Mouse (Mus musculus) heart, postnatal 14 days (tissue): ENCODE results near the gene Ltbp1. TPM values are rescaled to one million over a fixed set of nuclear protein-coding genes. Genes with fewer than 3 reads are reported as not detected.

Source experiments
- DNase-seq, 2 experiments: peaks; one replicate each; pipeline ENCODE4 v3.0.0; 2021 to 2022
- intact Hi-C: fragments of 180-260 bp; cut with DNase I; formaldehyde crosslinking; loops from one replicate; pipeline ENCODE4 v1.15.1; 2025
- total RNA-seq, 2 experiments: library from RNA; stranded (reverse); gene quantifications; 2 replicates each; pipeline ENCODE4 v1.2.3; 2021

Ltbp1 gene
- total RNA-seq, 2 experiments from 2014 or later = 53.0 to 53.6 TPM

DNA sequence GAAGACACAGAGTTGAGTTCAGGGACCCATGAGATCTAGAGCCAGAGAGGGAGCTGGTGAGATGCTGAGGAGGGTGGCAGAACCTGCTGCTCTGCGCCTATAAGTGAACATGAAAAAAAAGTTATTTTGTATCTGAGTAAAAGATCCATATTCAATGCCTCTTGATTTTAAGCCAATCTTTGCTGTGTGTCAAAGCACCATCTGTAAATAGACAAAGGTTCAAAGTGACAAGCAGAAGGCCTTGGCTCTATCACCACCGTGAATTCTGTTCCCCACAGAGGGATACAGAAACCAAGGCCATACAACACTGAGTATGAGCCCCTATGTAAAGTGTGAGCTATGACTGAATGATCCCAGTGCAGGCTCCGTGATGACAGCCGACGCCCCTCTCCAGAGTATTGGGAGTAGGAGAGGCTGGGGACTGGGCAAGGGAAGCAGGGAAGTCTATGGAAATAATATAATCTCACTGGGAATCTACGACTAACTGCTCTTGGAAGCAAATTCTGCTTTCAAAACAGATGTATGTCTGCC is 326.1 kb downstream of the Ltbp1 start:
- intact Hi-C loops = no loop called here
- no peak for DNase-seq

DNA sequence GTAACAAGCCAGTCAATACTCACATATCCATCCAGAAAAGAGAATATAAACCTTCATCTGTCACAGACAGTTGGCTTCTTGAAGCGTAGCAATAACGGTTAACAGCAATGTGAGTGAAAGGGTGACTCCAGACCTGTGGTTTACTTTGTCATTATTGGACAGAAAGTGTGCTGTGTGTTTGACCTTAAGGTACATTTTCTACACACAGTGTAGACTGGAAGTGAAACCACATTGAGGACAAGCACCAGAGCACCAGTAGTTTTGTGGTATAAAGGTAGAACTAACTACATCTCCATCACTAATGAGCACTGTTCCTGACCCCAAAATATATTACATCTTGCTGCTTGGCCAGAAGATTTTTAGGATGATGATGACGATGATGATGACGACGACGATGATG is 326.9 kb downstream of the Ltbp1 start:
- no peak for DNase-seq
- intact Hi-C loops = no loop called here

DNA sequence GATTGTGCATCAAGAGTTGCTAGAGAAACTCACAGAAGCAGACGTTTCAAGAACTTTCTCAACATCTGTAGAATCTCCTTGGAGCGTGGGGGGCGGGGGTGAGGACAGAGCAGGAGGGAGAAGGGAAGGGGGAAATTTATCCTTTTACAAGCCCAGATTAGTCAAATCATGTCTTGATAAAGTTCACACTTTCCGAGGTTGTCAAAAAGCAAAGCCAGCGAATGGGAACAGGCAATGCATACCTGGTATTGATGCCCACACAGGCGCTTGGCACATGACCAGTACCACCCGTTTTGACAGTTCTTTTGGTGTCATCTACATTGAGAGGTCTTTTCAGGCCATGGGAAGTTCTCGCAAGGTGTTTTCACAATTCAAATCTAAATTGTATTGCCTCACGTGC is 327.6 kb downstream of the Ltbp1 start:
- DNase-seq = no peak
- intact Hi-C loops = no loop called here

DNA sequence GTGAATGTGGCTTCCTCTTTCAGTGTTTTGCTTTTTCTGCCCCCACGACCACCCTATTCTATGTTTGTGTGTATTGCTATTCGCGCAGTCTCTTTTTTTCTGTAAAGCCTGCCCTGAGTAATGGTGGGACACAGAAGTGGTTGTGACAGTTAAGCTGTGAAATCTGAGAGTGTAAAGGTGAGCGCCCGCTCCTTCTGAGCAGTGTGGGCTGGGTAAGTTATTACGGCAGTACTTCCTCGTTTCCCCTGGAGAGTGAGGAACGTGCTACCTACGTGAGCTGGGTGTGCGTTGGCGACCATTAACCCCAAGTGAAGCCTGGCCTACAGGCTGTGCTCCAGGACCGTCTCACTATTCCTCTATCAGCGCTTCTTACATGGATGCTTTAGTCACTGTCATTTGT is 328.4 kb downstream of the Ltbp1 start:
- intact Hi-C loops = no loop called here
- DNase-seq = no peak

DNA sequence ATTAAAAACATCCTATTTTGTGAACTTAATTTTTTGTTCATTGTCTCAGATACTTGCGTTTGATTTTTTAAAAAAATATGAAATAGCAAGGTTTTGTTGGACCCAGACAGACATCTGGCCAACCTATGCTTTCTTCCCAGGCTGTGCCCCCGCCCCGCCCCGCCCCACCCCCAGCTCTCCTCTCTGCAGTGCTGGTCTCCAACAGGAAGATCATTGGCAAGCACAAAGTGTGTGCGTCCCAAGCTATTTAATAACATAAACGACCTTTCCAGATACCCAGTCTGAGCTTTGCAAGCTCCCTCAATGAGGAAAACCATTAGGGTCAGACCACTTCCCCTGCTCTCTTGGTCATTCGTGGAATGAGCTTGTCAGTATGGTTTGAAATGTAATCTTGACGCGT is 330.3 kb downstream of the Ltbp1 start:
- no peak for DNase-seq
- intact Hi-C loops = no loop called here

DNA sequence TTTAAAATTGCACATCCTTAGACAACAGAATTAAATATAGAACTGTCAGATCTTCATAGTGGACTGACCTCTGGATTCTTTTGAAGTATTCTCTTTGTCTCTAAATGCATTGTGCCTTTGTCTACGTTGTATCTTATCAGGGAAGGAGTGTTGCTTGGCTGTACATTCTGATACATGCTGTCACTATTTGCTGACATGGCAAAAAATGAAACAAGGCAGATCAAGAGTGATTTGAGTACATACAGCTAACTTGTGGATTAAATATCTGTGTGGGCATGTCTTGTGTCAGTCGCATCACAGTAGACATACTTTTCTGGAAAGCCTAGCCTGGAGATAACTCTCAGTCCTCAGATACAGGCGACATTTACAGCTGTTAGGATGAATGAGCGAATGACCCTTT is 335.9 kb downstream of the Ltbp1 start:
- no peak for DNase-seq

DNA sequence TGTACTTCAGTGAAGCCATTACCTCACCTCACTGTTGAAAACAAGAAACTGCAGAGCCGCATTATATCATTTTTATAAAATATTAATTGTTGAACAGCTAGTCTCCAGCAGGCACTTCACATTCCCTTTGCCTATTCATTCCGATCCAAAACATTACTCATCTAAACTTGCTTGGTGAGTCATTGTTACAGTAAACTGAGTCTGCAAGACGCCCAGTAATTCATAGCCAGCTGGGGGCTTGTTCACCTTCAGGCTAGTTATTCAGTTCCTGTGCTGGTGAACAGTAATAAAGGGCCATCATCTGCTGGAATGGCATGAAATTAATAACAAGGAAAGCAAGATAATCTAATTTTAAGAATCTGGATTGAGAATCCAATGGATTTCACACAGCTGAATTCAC is 339.7 kb downstream of the Ltbp1 start:
- no peak for DNase-seq
- intact Hi-C loops = no loop called here

More for the DNA sequence above, 335.9 kb downstream of the Ltbp1 start:
- intact Hi-C loops = no loop called here

DNA sequence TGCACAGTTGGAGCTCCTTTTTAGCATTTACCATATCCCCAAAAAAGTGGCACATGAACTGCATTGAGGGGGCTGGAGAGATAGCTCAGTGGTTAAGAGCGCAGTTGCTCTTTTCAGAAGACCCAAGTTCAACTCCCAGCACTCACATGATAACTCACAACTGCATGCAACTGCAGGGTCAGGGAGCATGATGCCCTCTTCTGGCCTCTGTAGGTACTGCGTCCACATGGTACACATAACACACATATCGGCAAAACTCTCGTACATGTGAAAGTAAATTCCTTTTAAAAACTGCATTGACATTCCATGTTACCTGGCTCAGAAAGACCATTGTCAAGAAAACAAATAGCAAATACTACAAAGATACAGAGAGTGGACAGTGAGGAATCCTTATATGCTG is 342.0 kb downstream of the Ltbp1 start:
- intact Hi-C loops = no loop called here
- DNase-seq = no peak

DNA sequence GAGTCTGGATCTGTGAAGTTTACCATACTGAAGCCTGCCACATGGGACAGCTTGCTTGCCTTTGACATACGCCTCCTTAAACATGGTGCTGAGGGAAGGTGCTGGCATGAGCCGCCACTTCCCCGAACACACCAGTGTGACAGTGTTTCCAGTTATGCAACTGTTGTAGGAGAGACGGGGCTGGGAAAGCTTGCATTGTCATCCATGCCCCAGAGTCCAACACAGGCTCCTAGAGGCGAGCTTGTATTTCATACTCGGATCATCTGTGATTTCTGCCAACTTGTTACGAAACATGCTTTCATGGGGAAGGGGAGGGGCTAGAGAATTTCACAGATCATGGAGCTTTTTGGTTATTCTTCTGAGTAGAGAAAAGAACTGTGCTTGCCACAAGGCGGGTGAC is 343.7 kb downstream of the Ltbp1 start:
- DNase-seq = peak in 1 of 2 experiments; percentile 8
- intact Hi-C loops = no loop called here

DNA sequence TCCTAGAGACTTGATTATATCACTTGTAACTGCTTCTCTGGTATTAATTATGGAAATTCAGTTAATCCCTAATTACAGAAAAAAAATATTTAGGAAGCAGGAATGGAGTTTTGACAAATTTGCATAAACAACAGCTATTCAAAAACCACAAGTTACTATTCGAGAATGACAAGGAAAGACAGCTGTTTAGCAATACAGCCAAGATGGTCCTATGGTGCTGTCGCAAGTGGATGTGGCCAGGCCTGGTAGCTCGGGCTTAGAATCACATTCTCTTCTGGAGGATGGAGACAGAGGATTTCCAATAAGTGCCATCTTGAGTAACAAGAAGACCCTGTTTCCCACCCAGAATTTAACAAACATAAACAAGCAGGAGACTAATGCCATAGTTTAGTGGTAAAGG is 344.2 kb downstream of the Ltbp1 start:
- DNase-seq = no peak
- intact Hi-C loops = no loop called here

DNA sequence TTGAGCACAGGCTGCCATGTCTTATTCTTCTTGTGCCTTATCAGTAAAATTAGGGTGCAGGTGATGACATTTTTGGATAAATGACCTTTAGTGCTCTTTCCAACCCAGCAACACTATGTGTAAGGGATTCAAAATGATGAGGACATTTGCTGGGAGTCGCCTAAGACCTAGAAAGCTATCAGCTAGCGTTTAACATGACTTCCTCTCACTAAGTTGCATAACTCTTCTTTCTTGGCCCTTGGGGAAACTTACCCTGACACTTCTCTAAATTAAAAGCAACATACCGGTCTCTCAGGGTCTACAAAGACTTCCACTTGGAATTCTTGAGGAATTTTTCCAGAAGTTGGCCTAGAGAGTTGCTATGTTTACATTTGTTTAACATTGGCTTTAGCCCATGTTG is 348.0 kb downstream of the Ltbp1 start:
- intact Hi-C loops = no loop called here
- no peak for DNase-seq

DNA sequence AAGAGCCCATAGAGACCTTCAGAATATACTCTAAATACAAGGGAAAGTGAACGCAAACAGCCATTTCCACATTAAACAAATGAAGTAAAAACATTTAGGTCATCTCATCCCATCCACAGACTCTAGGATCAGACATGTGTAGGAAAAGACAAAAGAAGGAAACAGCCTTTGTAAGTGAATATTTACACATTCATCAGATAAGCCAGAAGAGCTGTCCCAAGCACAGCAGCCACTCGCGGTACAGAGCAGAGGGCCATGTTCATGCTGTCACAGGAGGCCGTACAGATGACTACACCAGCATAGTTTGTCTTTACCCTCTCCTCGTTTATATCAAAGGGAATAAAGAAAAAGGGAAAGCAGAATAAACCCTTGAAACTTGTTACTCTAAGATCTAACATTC is 350.1 kb downstream of the Ltbp1 start:
- DNase-seq = no peak
- intact Hi-C loops = no loop called here

DNA sequence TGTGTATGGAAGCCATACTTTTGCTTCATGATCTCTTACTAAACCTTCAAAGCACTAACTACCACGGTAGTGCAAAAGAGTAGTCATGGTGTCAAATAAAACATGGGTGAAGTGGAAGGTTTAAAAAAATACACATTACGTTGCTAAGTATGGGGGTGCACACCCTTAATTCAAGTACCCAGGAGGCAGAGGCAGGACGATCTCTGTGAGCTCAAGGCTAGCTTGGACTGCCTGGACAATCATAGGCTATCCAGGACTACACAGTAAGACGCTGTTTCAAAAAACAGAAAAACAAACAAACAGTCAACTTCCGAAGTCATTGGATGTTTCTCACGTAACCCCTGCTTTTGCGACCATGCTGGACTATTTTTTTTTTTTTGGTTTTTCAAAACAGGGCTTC is 354.7 kb downstream of the Ltbp1 start:
- intact Hi-C loops = no loop called here
- DNase-seq = no peak

DNA sequence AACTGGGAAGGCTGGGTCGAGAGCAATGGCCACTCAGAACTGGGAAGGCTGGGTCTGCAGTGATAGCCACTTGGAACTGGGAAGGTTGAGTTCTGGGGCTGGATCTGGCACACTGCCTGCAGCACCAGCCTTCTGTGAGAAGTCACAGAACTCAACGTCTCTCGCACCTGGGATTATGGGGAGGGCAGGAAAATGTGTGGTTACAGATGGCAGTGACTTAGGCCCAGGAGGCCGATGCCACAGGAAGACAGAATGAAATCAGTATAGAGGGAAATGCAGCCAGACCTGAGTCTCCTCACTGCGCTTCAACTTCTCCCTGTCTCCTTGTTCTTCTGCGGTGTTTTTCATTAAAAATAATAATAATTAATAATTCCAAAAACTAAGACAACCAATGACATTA is 361.0 kb downstream of the Ltbp1 start:
- intact Hi-C loops = no loop called here
- no peak for DNase-seq

DNA sequence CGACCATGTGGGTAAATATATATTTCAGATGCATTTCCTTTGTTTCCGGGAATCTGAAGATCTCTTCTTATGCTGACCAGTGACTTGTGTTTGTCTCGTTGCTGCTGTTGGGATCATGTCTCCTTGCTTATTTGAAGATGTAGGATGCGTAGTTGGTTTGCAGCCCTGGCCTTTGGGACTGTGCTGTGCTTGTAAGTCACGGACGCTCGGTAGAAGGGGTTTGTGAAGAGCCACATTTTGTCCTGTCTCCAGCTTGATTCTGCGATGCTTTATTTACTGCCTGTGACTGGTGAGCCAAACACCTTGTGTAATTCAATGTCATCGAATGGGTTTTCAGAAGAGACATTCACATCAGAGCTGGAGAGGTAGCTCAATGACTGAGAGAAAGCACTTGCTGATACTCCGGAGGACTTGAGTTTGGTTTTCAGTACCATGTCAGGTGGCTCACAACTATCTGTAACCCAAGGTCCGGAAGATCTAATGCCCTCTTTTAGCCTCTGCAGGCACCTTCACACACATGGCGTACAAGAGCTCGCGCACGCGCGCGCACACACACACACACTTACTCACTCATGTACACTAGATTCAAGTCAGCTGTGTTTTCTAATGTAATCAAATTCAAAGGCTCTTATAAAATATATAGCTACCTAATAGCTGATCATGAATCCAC is 362.3 kb downstream of the Ltbp1 start:
- no peak for DNase-seq
- intact Hi-C loops = no loop called here

DNA sequence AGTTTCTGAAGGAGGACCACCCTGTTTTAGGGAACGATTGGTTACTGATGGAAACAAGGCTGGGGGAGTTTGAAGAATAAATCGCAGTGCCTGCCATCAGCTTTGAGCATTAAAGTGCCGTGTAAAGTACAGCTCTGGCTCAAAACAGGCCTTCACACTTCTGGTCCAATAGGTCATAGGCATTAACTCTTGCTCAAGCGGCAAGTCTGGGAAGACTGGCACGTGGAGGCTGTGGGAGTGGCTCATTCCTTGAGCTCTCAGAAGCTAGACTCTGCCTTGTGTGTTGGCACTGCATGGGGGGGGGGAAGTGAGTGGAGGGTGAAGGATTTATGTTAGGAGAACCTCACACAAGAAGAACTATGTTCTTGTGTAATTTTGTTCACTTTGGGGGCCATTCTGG is 363.2 kb downstream of the Ltbp1 start:
- intact Hi-C loops = no loop called here
- DNase-seq = no peak

DNA sequence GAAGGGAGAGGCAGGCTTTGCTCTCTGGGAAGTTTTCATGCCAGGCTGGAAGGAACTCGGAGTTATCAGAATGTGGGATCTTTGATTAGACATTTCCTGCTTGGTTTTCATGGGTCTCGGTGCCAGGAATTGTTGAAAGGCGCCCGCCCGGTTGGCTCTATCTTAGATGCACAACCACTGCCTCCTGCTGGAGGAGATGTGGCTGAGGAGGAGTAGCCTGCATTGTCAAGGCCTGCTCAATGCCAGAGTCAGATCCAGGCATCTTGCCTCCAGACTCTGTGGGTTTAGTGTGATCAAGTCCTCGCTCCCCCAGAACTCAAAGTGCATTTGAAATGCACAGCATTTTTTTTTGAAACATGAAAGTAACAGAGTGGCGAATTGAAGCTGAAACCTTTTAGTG is 364.0 kb downstream of the Ltbp1 start:
- intact Hi-C loops = no loop called here

DNA sequence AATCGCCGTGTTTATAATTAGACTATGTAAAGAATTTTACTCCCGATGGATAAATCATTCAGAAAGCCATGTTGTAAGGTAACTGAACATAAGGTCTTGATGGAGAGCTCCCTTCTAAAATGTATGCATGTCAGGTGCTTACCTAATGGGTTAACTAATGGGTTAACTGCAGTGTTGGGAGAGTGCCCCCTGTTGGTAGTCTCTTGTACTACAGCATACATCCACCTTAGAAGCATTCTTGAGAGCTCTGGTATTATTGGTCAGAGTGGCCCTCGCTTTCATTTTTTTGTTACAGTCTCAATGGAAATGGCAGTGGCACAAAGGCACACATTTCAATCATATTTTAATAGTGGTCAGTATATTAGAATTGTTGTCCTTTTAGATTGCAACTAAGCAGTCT is 364.8 kb downstream of the Ltbp1 start:
- peak in 1 of 2 experiments; percentile 27 for DNase-seq
- intact Hi-C loops = loop anchor here (5.0 to 10.0 kb wide), 4 partner anchors 167 to 695 kb away; no protein-coding TSS in a partner anchor

More for the DNA sequence above, 364.0 kb downstream of the Ltbp1 start:
- peak; percentile 9 to 16 for DNase-seq

DNA sequence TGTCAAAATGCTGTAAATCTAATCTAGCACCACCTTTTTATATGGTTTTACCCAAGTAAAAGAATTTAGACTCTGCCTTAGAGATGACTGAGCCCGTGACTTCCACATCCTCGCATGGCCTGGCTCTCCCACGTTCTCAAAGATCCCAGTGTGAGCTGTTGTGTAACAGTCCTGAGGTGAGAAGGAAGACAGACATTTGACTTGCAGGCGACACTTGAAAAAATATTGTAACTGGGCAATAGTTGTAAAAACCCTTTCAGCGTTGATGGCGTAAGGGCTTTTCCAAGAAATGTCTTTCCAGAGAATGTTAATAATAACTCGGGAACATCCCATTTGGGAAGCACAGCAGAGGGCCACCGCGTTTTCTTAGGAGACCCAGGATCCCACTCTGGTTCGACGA is 366.3 kb downstream of the Ltbp1 start:
- DNase-seq = no peak
- intact Hi-C loops = loop anchor here (5.0 to 10.0 kb wide), 4 partner anchors 166 to 697 kb away; no protein-coding TSS in a partner anchor

DNA sequence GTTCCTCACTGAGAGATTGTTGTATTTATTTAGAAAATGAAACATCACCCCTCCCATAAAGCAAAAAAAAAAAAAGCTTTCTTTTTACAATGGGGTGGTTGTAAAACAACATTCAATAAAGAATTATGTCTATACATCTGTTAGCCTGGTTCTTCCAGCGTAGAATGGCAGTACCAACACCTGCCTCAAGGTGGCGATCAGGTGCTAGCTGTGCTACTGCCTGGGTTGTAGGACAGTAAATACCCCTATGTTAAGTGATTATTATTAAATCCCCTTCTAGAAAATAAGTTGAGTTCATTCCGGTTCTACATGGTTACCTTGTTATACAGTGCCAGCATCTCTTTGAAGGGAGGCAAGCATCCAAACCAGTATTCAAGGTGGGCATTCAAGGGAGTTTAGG is 367.0 kb downstream of the Ltbp1 start:
- intact Hi-C loops = loop anchor here (5.0 to 10.0 kb wide), 4 partner anchors 165 to 698 kb away; no protein-coding TSS in a partner anchor
- DNase-seq = peak; percentile 55 to 76

DNA sequence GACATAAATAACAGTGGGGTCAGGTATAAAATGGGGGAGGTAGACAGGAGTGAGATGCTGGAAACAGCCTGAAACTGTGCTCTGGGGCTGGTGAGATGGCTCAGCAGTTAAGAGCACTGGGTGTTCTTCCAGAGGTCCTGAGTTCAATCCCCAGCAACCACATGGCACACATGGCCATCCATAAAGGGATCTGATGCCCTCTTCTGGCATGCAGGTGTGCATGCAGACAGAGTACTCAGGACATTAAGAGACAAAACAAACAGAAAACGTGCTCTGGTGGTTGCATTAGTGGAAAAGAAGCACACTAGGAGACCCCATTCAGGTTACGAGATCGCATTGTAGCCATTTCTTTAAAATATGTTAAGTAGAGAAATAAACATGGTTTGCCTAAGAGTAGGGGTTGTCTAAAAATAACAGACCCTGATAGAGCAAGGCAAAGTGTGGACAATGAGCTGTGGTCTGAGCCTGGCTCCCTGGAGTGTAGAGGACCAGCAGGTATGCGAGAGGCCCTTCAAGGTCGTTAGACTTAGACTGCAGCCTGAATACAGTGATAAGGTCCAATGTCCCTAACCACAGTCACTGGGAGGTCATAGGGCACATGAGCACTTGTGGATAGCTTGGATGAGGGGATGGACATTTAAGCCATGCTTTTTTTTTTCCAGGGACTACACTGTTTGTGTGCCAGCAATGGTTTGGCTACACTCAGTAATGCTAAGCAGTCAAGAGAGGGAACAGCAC is 369.1 kb downstream of the Ltbp1 start:
- intact Hi-C loops = loop anchor here (5.0 to 10.0 kb wide), 4 partner anchors 163 to 700 kb away; no protein-coding TSS in a partner anchor
- no peak for DNase-seq
